Mouse (Mus musculus): ENCODE measurements at regions not wholly inside any gene's neighbourhood (a gene's known extent, or its start where the extent isn't known, plus 50 kb on each side); places are given as distances from the start of the nearest gene placed in this dataset.

DNA sequence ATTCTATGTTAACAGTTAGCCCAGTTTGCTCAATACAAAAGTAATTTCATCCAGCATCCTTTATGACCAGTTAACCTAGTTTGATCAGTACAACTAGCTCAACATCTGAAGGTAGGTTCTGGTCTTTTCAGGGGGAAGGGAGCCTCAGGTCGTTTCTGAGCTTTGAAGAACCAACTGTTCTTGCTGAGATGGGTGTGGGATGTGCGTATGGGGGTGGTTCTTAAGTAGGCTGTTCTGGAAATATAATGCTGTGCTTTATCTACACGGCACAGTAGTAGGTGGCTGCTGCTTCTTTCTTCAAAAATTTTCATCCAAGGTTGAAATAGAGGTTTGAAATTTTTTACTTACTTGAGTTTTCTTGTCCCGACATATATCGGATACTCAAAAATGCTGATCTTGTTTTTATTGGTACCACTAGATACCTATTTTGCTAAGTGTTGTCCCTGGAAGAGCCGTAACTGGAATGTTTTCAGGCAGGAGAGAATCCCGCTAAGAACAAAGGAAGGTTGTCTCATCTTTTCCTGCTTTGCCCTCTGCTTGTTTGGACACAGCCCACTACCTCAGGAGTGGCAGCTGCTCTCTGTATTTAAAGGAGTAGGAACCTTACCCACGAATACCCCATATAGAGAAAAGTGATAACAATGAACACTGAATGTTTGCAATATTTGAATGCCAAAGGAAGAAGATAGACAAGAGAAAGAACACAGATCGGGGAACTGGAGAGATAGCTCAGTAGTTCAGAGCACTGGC, 275.5 kb downstream of the Cdh10 start:
- Histone ChIP-seq H3K4me2 (no peak overlapping the region), H3K9ac (no peak overlapping the region), H3K36me3 (no peaks in the 10 kb centered on the region), H3K27ac (no peak overlapping the region), H3K4me1 (replicated peaks) (no peaks in the 10 kb centered on the region), H3K4me3 (no peak overlapping the region), H3K9me3 (no peaks in the 10 kb centered on the region), H3K27me3 (no peaks in the 10 kb centered on the region)
- ATAC-seq (ENCODE audit: low FRiP score) = no peak
- 88% methylated on average over 9 of the region's 9 CpGs for WGBS

DNA sequence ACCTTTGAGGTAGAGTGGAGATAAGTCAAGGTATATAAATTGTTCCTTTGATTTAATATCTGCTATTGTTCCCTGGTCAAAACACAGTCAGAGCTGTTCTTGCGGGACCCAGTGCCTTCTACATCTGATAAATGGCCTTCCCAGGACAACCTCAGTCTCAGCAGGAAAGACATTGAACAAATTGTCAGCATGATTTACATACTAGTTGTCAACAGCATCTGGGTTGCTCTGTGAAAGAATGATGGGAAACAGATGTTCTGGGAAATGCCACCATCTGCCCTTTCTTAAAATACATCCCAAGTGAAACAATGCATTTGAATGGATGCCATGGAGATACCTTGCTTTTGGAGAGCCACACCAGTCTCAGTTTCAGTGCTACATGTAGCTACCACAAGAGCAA, 296.2 kb downstream of the Cdh10 start:
- no peak overlapping the region for H3K4me3 ChIP-seq
- no peak overlapping the region for H3K4me2 ChIP-seq
- H3K9me3 ChIP-seq = no peaks in the 10 kb centered on the region
- no peak overlapping the region for H3K27ac ChIP-seq
- H3K9ac ChIP-seq = no peak overlapping the region
- WGBS = 17% methylated on average over 1 of the region's 1 CpGs
- ATAC-seq (ENCODE audit: low FRiP score) = peak; percentile 59; the same call in 1 of the 2 replicates
- no peaks in the 10 kb centered on the region for H3K4me1 ChIP-seq (replicated peaks)
- no peaks in the 10 kb centered on the region for H3K27me3 ChIP-seq
- H3K36me3 ChIP-seq = no peaks in the 10 kb centered on the region

DNA sequence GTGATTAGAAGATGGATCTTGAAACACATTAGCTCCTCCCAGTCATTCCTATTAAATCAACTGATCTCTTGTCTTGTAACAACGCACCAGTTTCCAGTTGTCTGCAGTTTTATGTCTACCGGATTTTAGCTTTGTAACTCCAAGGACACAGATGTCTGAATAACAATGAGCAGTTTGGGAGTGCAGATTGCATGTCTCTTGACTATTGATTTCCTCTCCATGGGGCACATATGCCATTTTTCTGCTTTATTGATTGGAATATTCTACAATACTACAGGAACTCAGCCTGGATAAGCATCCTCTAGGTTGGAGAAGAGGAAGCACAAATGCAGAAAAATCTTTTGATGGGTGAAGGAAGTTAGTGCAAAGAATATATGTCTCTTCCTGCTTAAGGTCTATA, 300.2 kb downstream of the Cdh10 start:
- 71% methylated on average over 2 of the region's 2 CpGs for WGBS
- Histone ChIP-seq H3K4me1 (replicated peaks) (no peaks in the 10 kb centered on the region), H3K27me3 (no peaks in the 10 kb centered on the region)

DNA sequence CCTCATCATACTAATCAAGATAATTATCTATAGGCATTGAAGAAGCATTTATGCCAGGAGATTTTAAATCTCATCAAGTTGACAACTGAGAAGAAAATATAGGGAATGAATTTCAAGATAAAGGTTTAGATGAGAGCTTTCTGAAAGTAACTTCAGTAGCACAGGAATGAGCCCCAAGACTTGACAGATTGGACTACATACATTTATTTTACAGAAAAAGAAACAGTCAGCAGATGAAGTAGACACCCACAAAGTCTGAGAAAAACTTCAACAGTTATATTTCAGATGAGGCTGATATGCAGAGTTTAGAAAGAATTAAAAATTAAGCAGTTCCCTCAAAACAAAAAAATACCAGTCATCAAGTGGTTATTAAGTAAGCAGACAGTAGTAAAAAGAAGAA, 308.7 kb downstream of the Cdh10 start:
- Histone ChIP-seq H3K4me1 (replicated peaks) (no peaks in the 10 kb centered on the region), H3K36me3 (no peaks in the 10 kb centered on the region), H3K4me2 (no peak overlapping the region)

More for the DNA sequence above, 300.2 kb downstream of the Cdh10 start:
- H3K9me3 ChIP-seq = no peaks in the 10 kb centered on the region
- no peak overlapping the region for H3K4me3 ChIP-seq
- H3K27ac ChIP-seq = no peak overlapping the region
- no peak overlapping the region for H3K4me2 ChIP-seq
- no peak overlapping the region for H3K9ac ChIP-seq
- no peaks in the 10 kb centered on the region for H3K36me3 ChIP-seq
- no peak for ATAC-seq (ENCODE audit: low FRiP score)

DNA sequence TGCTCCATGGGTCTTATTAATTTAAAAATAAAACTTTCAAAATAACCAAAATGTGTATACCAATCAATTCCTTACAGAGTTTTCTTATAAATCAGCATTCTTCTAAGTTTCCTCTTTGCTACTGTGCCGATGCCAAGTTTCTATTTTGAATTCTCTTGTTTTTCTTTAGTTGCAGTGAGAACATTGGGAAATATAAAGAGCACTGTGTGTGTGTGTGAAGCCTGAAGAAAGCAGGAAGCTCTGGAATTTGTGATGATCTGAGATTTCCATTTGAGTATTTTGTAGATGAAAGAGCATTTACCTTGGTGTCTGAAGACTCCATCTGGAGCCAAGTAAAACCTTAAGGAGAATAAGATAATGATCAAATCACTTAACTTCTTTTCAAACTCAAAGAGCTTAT, 310.6 kb downstream of the Cdh10 start:
- Histone ChIP-seq H3K27ac (no peak overlapping the region), H3K36me3 (no peaks in the 10 kb centered on the region), H3K4me2 (no peak overlapping the region), H3K27me3 (no peaks in the 10 kb centered on the region), H3K4me3 (no peak overlapping the region), H3K4me1 (replicated peaks) (no peaks in the 10 kb centered on the region), H3K9ac (no peak overlapping the region), H3K9me3 (0 out of 2 replicates have a peak, but pooled peaks cover 3% of the 10 kb centered on the region)
- 89% methylated on average over 1 of the region's 1 CpGs for WGBS
- no peak for ATAC-seq (ENCODE audit: low FRiP score)

More for the DNA sequence above, 308.7 kb downstream of the Cdh10 start:
- 0 out of 2 replicates have a peak, but pooled peaks cover 3% of the 10 kb centered on the region for H3K9me3 ChIP-seq
- no peak for ATAC-seq (ENCODE audit: low FRiP score)
- H3K9ac ChIP-seq = no peak overlapping the region
- H3K27me3 ChIP-seq = no peaks in the 10 kb centered on the region
- H3K4me3 ChIP-seq = no peak overlapping the region
- H3K27ac ChIP-seq = no peak overlapping the region

DNA sequence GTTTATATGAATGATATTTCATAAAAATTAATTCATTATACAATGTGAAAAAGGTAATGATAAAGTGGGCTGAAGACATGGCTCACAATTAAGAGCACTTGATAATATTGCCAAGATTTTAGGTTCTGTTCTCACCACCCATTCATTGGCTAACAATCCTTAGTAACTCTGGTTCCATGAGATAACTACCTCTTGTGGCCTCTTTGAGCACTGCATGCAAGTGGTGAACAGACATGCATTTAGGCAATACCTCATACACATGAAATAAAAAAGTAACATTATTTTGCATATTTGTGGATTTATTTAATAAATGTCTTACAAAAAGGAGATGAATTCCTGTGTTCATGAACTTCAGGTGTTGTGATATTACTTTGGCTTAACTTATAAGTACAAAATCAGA, 334.9 kb downstream of the Cdh10 start:
- no peaks in the 10 kb centered on the region for H3K27me3 ChIP-seq
- no peak for ATAC-seq (ENCODE audit: low FRiP score)
- H3K9ac ChIP-seq = no peak overlapping the region
- no peak overlapping the region for H3K4me2 ChIP-seq
- no peak overlapping the region for H3K4me3 ChIP-seq
- H3K9me3 ChIP-seq = no peaks in the 10 kb centered on the region
- no peaks in the 10 kb centered on the region for H3K4me1 ChIP-seq (replicated peaks)
- H3K36me3 ChIP-seq = no peaks in the 10 kb centered on the region
- H3K27ac ChIP-seq = no peak overlapping the region

DNA sequence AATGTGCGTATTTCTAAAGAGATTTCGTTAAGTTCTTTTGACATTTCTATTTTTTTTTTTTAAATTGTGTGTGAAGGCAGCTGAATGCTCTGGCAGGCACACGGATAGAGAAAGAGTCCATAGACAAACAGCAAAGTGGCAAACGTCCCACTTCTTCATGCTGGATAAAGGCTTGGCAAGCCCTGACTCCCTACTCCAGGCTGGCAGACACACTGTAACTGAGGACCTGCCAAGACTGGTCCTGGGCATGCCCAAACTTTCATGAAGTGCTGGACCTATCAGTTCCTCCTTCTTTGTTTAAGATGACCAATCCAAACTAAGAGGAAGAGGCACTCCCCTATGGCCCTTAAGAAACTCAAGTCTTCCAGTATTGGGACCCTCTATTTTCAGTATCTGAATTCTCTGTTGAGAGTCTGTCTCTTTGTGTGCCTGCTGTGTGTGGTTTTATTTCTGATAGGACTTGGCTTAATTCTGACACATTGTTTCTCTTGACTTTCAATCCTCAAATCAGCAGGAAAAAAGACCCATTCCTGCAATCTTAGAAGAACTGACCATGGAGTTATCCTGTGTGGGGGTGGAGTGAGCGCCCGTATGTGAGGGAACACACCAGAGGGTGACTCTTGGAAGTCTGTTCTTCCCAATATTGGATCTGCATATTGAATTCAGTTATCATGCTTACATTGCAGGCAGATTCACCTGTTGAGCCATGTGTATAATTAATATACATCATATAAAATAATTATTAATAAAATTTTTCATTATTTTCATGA, 343.6 kb downstream of the Cdh10 start:
- H3K27ac ChIP-seq = no peak overlapping the region
- H3K9ac ChIP-seq = no peak overlapping the region
- H3K36me3 ChIP-seq = no peaks in the 10 kb centered on the region
- H3K4me2 ChIP-seq = no peak overlapping the region
- H3K4me1 ChIP-seq (replicated peaks) = no peaks in the 10 kb centered on the region
- WGBS = 81% methylated on average over 6 of the region's 6 CpGs
- peak; percentile 93 for ATAC-seq (ENCODE audit: low FRiP score)
- no peaks in the 10 kb centered on the region for H3K9me3 ChIP-seq
- H3K4me3 ChIP-seq = no peak overlapping the region
- no peaks in the 10 kb centered on the region for H3K27me3 ChIP-seq

DNA sequence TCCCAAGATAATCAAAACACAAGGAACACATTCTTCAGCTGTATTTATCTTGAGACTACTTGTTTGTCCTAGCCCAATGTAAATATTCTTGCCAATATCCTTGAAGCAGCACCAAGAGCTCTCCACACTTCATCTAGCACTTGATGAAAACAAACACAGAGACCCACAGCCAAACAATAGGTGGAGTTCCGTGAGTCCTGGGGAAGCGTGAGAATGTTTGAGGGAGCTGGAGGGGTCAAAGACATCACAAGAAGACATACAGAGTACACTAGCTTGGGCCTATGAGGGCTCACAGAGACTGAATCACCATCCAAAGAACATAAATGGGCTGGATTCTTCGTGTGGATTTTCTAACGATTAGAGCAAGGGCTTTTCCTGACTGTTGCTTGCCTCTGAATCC, 356.7 kb downstream of the Cdh10 start:
- no peak overlapping the region for H3K4me3 ChIP-seq
- no peaks in the 10 kb centered on the region for H3K9me3 ChIP-seq
- no peak overlapping the region for H3K27ac ChIP-seq
- H3K9ac ChIP-seq = no peak overlapping the region
- no peaks in the 10 kb centered on the region for H3K27me3 ChIP-seq
- H3K36me3 ChIP-seq = no peaks in the 10 kb centered on the region
- 76% methylated on average over 4 of the region's 4 CpGs for WGBS
- no peak overlapping the region for H3K4me2 ChIP-seq
- no peak for ATAC-seq (ENCODE audit: low FRiP score)
- H3K4me1 ChIP-seq (replicated peaks) = no peaks in the 10 kb centered on the region

Measured in hindbrain, embryonic 13.5 days (tissue).